Mouse (Mus musculus) stomach, postnatal 0 days (tissue): ENCODE measurements at regions not wholly inside any gene's neighbourhood (a gene's known extent, or its start where the extent isn't known, plus 50 kb on each side); places are given as distances from the start of the nearest gene placed in this dataset.

Source experiments
- ATAC-seq: fragments of 200-750 bp; cut with Nextera tagmentation; 2 replicates; pipeline ENCODE4 v1.8.0; 2017; ENCODE audit not compliant: low FRiP score, low TSS enrichment
- DNase-seq: peaks from one replicate; pipeline ENCODE4 v3.0.0-alpha.2; 2016; ENCODE audit warnings: low spot score
- H3K27ac ChIP-seq: fragments of 300-500 bp; sonication (generic); replicated peaks from 2 replicates; pipeline ENCODE4 v1.5.1; 2014; ENCODE audit warnings: mild to moderate bottlenecking, control low read depth
- H3K27me3 ChIP-seq: fragments of 300-500 bp; sonication (generic); 2 replicates; pipeline ENCODE4 v1.6.1; 2014; ENCODE audit warnings: low read length; ENCODE audit not compliant: control insufficient read depth, insufficient read depth
- H3K36me3 ChIP-seq: fragments of 300-500 bp; sonication (generic); 2 replicates; pipeline ENCODE4 v1.6.1; 2014; ENCODE audit warnings: low read length, mixed read lengths; ENCODE audit not compliant: control insufficient read depth, insufficient read depth
- H3K4me1 ChIP-seq: fragments of 300-500 bp; sonication (generic); replicated peaks from 2 replicates; pipeline ENCODE4 v1.6.1; 2014; ENCODE audit warnings: antibody characterized with exemption; ENCODE audit not compliant: control insufficient read depth, insufficient read depth
- H3K4me2 ChIP-seq: fragments of 300-500 bp; sonication (generic); replicated peaks from 2 replicates; pipeline ENCODE4 v1.6.1; 2014; ENCODE audit warnings: low read depth, mild to moderate bottlenecking, control low read depth, moderate library complexity
- H3K4me3 ChIP-seq: fragments of 300-500 bp; sonication (generic); 2 replicates; pipeline ENCODE4 v1.5.1; 2014; ENCODE audit warnings: low read depth, low read length, control low read depth
- H3K9ac ChIP-seq: fragments of 300-500 bp; sonication (generic); 2 replicates; pipeline ENCODE4 v1.6.1; 2014; ENCODE audit warnings: mild to moderate bottlenecking, low read length, control low read depth, mixed read lengths
- H3K9me3 ChIP-seq: fragments of 300-500 bp; sonication (generic); 2 replicates; pipeline ENCODE4 v1.6.1; 2016; ENCODE audit warnings: low read length; ENCODE audit not compliant: control insufficient read depth
- CTCF ChIP-seq: IDR thresholded peaks from 2 replicates; pipeline ENCODE4 v1.5.1; 2016; ENCODE audit warnings: antibody characterized with exemption, low read depth, mild to moderate bottlenecking, moderate library complexity
- EP300 ChIP-seq: optimal IDR thresholded peaks from 2 replicates; pipeline ENCODE3; 2016; ENCODE audit warnings: antibody characterized with exemption
- WGBS: fragments of 180-500 bp; shearing (Covaris S2); extraction: QIAGEN DNeasy Blood & Tissue Kit; methylation state at CpG from one replicate; pipeline ENCODE4 v1.1.7; 2014; 5-methylcytosine and 5-hydroxymethylcytosine counted together

DNA sequence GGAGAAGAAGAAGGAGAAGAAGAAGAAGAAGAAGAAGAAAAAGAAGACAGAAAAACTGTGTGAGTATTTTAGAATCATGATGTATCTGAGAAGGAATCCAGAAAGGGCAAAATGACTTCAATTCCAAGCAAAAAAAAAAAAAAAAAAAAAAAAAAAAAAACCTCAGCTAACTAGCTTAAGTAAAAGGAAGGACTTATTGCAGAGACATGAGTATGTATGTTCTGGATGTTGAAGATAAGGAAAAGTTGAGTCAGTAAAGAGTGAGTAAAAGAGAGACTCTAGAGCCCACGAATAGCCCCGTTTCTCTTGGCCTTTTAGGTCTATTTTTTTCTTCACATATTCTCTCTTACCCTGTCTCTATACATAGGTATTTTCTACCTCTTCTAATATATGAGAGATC lies 175.1 kb downstream of the Ndfip2 start:
- Histone ChIP-seq H3K27me3 (no peaks in the 10 kb centered on the region), H3K4me2 (no peak overlapping the region), H3K9me3 (no peaks in the 10 kb centered on the region), H3K27ac (no peak overlapping the region), H3K36me3 (no peaks in the 10 kb centered on the region), H3K4me1 (no peaks in the 10 kb centered on the region), H3K4me3 (no peak overlapping the region), H3K9ac (no peak overlapping the region)
- 84% methylated on average over 2 of the region's 2 CpGs for WGBS
- DNase-seq = no peak
- no peak for ATAC-seq
- TF ChIP-seq EP300 (no peak), CTCF (no peak)

DNA sequence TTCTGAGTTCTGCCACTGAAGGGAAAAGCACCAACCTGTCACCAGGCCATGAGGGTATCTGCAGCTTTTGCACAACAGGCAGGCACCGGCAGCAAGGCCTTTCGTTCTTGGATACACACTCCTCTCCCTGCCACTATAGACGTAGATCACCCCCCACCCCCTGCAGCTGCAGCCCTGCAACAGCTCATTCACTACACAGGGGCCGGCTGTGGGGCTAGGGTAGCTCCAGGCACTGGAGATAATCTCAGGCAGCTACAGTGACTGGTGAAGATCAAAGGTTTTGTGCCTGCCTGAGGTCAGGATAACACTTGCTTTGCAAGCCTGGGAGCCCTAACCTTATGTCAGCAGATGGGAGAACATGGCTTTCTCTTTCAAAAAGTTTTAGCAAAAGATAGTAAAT lies 174.3 kb downstream of the Ndfip2 start:
- ATAC-seq (no peak), DNase-seq (no peak)
- H3K9ac ChIP-seq = no peak overlapping the region
- H3K9me3 ChIP-seq = no peaks in the 10 kb centered on the region
- H3K27ac ChIP-seq = no peak overlapping the region
- TF ChIP-seq EP300 (no peak), CTCF (no peak)
- H3K36me3 ChIP-seq = no peaks in the 10 kb centered on the region
- H3K4me1 ChIP-seq = no peaks in the 10 kb centered on the region
- H3K27me3 ChIP-seq = no peaks in the 10 kb centered on the region
- WGBS = 16% methylated on average over 4 of the region's 4 CpGs
- no peak overlapping the region for H3K4me3 ChIP-seq
- H3K4me2 ChIP-seq = no peak overlapping the region

- TF ChIP-seq CTCF (no peak), EP300 (no peak)
- no peak for DNase-seq
- H3K9me3 ChIP-seq = no peaks in the 10 kb centered on the region
- ATAC-seq = no peak
- H3K4me1 ChIP-seq = no peaks in the 10 kb centered on the region
- H3K4me2 ChIP-seq = no peak overlapping the region
- no peaks in the 10 kb centered on the region for H3K27me3 ChIP-seq
- no peak overlapping the region for H3K4me3 ChIP-seq
- no peaks in the 10 kb centered on the region for H3K36me3 ChIP-seq
- 93% methylated on average over 4 of the region's 4 CpGs for WGBS
- no peak overlapping the region for H3K9ac ChIP-seq
- H3K27ac ChIP-seq = no peak overlapping the region
Measured at GRCm38 (mm10) chr14:105431584-105431983, 173.2 kb downstream of the Ndfip2 start.

DNA sequence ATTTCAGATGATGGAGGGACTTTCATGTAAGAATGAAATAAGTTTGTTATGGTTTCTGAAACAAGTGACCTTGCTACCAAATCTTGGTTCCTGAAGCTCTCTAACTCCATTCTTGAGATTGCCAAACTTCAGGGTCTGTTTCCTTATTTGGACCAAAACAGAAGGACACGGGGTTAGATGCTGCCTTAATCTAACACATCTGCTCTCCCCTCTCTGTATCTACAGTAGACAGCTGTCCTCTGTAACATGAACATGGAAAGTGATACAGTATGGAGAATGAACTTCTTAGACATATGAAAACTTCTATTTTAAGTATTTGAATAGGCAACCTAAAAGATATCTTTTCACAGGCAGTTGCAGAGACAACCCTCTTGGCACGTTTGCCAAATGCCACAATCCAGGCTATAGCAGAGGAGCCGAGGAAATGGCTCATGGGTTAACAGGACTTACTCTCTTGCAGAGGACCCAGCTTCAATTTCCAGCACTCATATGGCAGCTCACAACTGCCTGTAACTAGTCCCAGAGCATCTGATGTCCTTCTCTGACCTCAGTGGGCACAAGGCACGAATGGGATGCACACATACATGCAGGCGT lies 171.4 kb downstream of the Ndfip2 start:
- TF ChIP-seq EP300 = no peak
- TF ChIP-seq CTCF = no peak
- Histone ChIP-seq H3K4me3 (no peak overlapping the region), H3K27ac (no peak overlapping the region), H3K36me3 (no peaks in the 10 kb centered on the region), H3K27me3 (no peaks in the 10 kb centered on the region), H3K4me1 (no peaks in the 10 kb centered on the region), H3K9me3 (no peaks in the 10 kb centered on the region), H3K9ac (no peak overlapping the region), H3K4me2 (no peak overlapping the region)
- DNase-seq (no peak), ATAC-seq (no peak)
- 81% methylated on average over 5 of the region's 5 CpGs for WGBS

- ATAC-seq = peak; percentile 90
Measured at GRCm38 (mm10) chr14:105427474-105427901, 169.1 kb downstream of the Ndfip2 start.

DNA sequence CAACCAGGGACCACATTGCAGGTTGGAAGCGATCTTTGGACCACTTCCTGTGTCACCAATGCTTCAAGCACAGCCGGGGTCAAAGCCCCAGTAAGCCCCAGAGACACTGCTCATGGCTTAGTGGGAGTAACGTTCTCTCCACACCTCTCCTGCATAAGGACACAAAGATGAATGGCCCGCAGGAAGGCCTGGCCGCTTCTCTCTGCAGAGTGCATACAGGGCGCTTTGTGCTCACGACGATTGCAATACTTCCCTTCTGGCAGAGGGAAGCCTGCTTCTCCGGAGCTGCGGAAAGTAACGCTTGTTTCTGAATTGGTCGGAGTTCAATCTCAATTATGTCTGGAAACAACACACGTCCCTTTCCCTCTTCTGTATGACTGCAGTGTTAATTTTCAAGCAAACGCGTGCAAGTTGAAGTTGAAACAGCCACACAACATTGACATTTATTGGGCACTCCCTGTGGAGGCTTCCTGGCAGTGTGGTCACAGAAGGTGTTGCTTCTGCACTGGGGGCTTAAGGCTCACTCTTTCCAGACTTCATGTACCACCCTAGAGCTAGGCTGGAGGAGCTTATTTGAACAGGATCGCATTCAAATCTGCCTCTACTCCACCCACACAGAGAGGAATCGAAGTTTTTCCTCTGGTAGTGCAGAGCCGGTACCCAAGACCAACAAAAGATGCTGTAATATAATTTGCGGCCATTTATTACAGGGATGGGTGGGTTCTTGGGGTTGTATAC lies 168.4 kb downstream of the Ndfip2 start:
- H3K27ac ChIP-seq = no peak overlapping the region

More at GRCm38 (mm10) chr14:105427474-105427901, 169.1 kb downstream of the Ndfip2 start:
- H3K4me1 ChIP-seq = no peaks in the 10 kb centered on the region
- H3K4me2 ChIP-seq = peak overlapping the region; percentile 30
- no peak overlapping the region for H3K27ac ChIP-seq
- peak; percentile 72 for DNase-seq
- H3K9me3 ChIP-seq = no peaks in the 10 kb centered on the region
- H3K4me3 ChIP-seq = no peak overlapping the region
- no peaks in the 10 kb centered on the region for H3K27me3 ChIP-seq
- no peak for TF ChIP-seq EP300
- TF ChIP-seq CTCF = peak; percentile 63
- WGBS = 35% methylated on average over 17 of the region's 17 CpGs
- H3K9ac ChIP-seq = no peak overlapping the region
- H3K36me3 ChIP-seq = no peaks in the 10 kb centered on the region

More for the DNA sequence above, 168.4 kb downstream of the Ndfip2 start:
- Histone ChIP-seq H3K4me2 (no peak overlapping the region), H3K9ac (no peak overlapping the region), H3K27me3 (no peaks in the 10 kb centered on the region), H3K4me1 (no peaks in the 10 kb centered on the region), H3K36me3 (no peaks in the 10 kb centered on the region), H3K9me3 (no peaks in the 10 kb centered on the region), H3K4me3 (no peak overlapping the region)
- ATAC-seq (no peak), DNase-seq (no peak)
- no peak for TF ChIP-seq CTCF
- 58% methylated on average over 19 of the region's 19 CpGs for WGBS
